Mouse (Mus musculus) frontal cortex, postnatal 14 days (tissue): ENCODE data around the gene Camkv.
A peak's percentile ranks its signal among the peaks of the same experiment; 100 is the strongest.

Experiments
- DNase-seq, 2 experiments: peaks; one replicate each; pipeline ENCODE4 v3.0.0; 2022; ENCODE audit warnings: low spot score in 2 of 2

The Camkv gene

GRCm38 (mm10) chr9:107935374-107935773 is at the start of gene Camkv:
Camkv (plus strand) TSS chr9:107935674.
- DNase-seq, result no peak

- DNase-seq, result peak; percentile 69 to 73
Measured at GRCm38 (mm10) chr9:107887804-107888266, 47.6 kb upstream of the Camkv start, which contains the start of gene Mon1a. Mon1a (plus strand) TSS chr9:107888151.

- no peak for DNase-seq
Measured at GRCm38 (mm10) chr9:107888267-107888850, 47.1 kb upstream of the Camkv start.

- no peak for DNase-seq
Measured at GRCm38 (mm10) chr9:107890260-107890659, 45.2 kb upstream of the Camkv start.

- no peak for DNase-seq
Measured at GRCm38 (mm10) chr9:107891023-107891422, 44.5 kb upstream of the Camkv start.

GRCm38 (mm10) chr9:107898563-107898962 is 36.9 kb upstream of the Camkv start:
- DNase-seq, result no peak

GRCm38 (mm10) chr9:107899855-107900254 is 35.6 kb upstream of the Camkv start:
- DNase-seq, result no peak

- DNase-seq, result peak; percentile 69 to 78
Measured at GRCm38 (mm10) chr9:107900840-107901626, 34.4 kb upstream of the Camkv start.

- no peak for DNase-seq
Measured at GRCm38 (mm10) chr9:107901627-107901914, 33.9 kb upstream of the Camkv start.

GRCm38 (mm10) chr9:107904726-107905125 is 30.7 kb upstream of the Camkv start:
- peak; percentile 77 to 91 for DNase-seq

- no peak for DNase-seq
Measured at GRCm38 (mm10) chr9:107906252-107906966, 29.1 kb upstream of the Camkv start, which contains the start of gene Mst1r. Mst1r (plus strand) TSS chr9:107906873.

GRCm38 (mm10) chr9:107906967-107907800 is 28.3 kb upstream of the Camkv start:
- no peak for DNase-seq

- no peak for DNase-seq
Measured at GRCm38 (mm10) chr9:107907801-107908120, 27.7 kb upstream of the Camkv start.

- DNase-seq, result no peak
Measured at GRCm38 (mm10) chr9:107908410-107909158, 26.9 kb upstream of the Camkv start.

- no peak for DNase-seq
Measured at GRCm38 (mm10) chr9:107910025-107910769, 25.3 kb upstream of the Camkv start.

GRCm38 (mm10) chr9:107914764-107915420 is 20.6 kb upstream of the Camkv start:
- DNase-seq, result no peak

GRCm38 (mm10) chr9:107917895-107918608 is 17.4 kb upstream of the Camkv start:
- DNase-seq, result no peak

GRCm38 (mm10) chr9:107918884-107919283 is 16.6 kb upstream of the Camkv start:
- no peak for DNase-seq

GRCm38 (mm10) chr9:107919441-107919840 is 16.0 kb upstream of the Camkv start:
- no peak for DNase-seq
